Mouse (Mus musculus): ENCODE results near the gene Shank2.

GRCm38 (mm10) chr7:144232132-144232706, 230.5 kb downstream of the Shank2 start:
- TF ChIP-seq CTCF (IDR thresholded peaks at IDR 0.05; ENCODE audit: low read depth): no peak
- TF ChIP-seq EP300 (IDR thresholded peaks at IDR 0.05; ENCODE audit: low read depth): no peak

All from liver, postnatal 0 days (tissue).